Mouse (Mus musculus) liver, embryonic 14.5 days (tissue): ENCODE data around the gene Zbtb7b. TPM values are rescaled to one million over a fixed set of nuclear protein-coding genes. Genes with fewer than 3 reads are reported as not detected.

ENCODE experiments used
- ATAC-seq: fragments of 200-750 bp; cut with Nextera tagmentation; 2 replicates; pipeline ENCODE4 v1.8.0; 2017; ENCODE audit warnings: moderate number of reproducible peaks, mild to moderate bottlenecking, moderate library complexity; ENCODE audit not compliant: insufficient read depth
- DNase-seq, 3 experiments: peaks; one replicate each; pipeline ENCODE4 v3.0.0-alpha.2; 2012 to 2013; ENCODE audit warnings: low read depth in 3 of 3, low spot score in 3 of 3
- H3K27ac ChIP-seq: fragments of 300-500 bp; sonication (generic); 2 replicates; pipeline ENCODE4 v1.5.1; 2014; ENCODE audit warnings: moderate library complexity, mild to moderate bottlenecking, control low read depth, inconsistent platforms
- H3K27me3 ChIP-seq: fragments of 300-500 bp; sonication (generic); 2 replicates; pipeline ENCODE4 v1.6.1; 2014; ENCODE audit warnings: mild to moderate bottlenecking, low read length, moderate library complexity; ENCODE audit not compliant: control insufficient read depth, insufficient read depth
- H3K36me3 ChIP-seq: fragments of 300-500 bp; sonication (generic); replicated peaks from 2 replicates; pipeline ENCODE4 v1.6.1; 2014; ENCODE audit warnings: low read depth; ENCODE audit not compliant: control insufficient read depth, insufficient read depth
- H3K4me1 ChIP-seq, 2 experiments: fragments of 200-500 bp in 1 of 2; fragments of 300-500 bp in 1 of 2; sonication (generic) in 1 of 2; replicated peaks; 2 replicates each; pipeline ENCODE4 v1.6.1; 2012 to 2014; ENCODE audit warnings: antibody characterized with exemption in 1 of 2, inconsistent platforms in 1 of 2, low read length in 1 of 2; ENCODE audit not compliant: control insufficient read depth in 2 of 2, insufficient read depth in 2 of 2
- H3K4me2 ChIP-seq: fragments of 300-500 bp; sonication (generic); 2 replicates; pipeline ENCODE4 v1.6.1; 2014; ENCODE audit warnings: low read depth, mild to moderate bottlenecking, control low read depth, moderate library complexity
- H3K4me3 ChIP-seq, 2 experiments: fragments of 200-500 bp in 1 of 2; fragments of 300-500 bp in 1 of 2; sonication (generic) in 1 of 2; 2 replicates each; pipeline ENCODE4 v1.5.1; 2012 to 2014; ENCODE audit warnings: low read depth in 2 of 2, low read length in 2 of 2, mild to moderate bottlenecking in 2 of 2, control low read depth in 1 of 2, inconsistent platforms in 1 of 2, moderate library complexity in 1 of 2; ENCODE audit not compliant: insufficient read depth in 1 of 2
- H3K9ac ChIP-seq: fragments of 300-500 bp; sonication (generic); replicated peaks from 2 replicates; pipeline ENCODE4 v1.6.1; 2014; ENCODE audit warnings: mild to moderate bottlenecking, control low read depth, moderate library complexity
- H3K9me3 ChIP-seq: fragments of 300-500 bp; sonication (generic); 2 replicates; pipeline ENCODE4 v1.6.1; 2016; ENCODE audit warnings: low read length, mixed read lengths; ENCODE audit not compliant: control insufficient read depth
- CTCF ChIP-seq: IDR thresholded peaks from 2 replicates; pipeline ENCODE4 v1.5.1; 2016; ENCODE audit warnings: antibody characterized with exemption, low read depth, control low read depth
- EP300 ChIP-seq: IDR thresholded peaks from 2 replicates; pipeline ENCODE4 v1.6.1; 2016; ENCODE audit warnings: antibody characterized with exemption, low read depth
- WGBS: fragments of 180-500 bp; shearing (Covaris S2); extraction: QIAGEN DNeasy Blood & Tissue Kit; methylation state at CpG from one replicate; pipeline ENCODE4 v1.1.7; 2014; ENCODE audit not compliant: insufficient replicate concordance; 5-methylcytosine and 5-hydroxymethylcytosine counted together
- polyA plus RNA-seq, 2 experiments: library from polyadenylated mRNA; depleted of rRNA in 1 of 2; stranded (reverse) in 1 of 2; unstranded in 1 of 2; fragments of >200 nt; fragmentation: Nextera tagmentation in 1 of 2; extraction: Ambion mirVana in 1 of 2; gene quantifications; 2 replicates each; pipeline versions ENCODE4 v1.2.1 to v1.2.3; 2012 to 2014

Gene Zbtb7b
- polyA plus RNA-seq, 2 experiments = 0.95 to 6.9 TPM

DNA sequence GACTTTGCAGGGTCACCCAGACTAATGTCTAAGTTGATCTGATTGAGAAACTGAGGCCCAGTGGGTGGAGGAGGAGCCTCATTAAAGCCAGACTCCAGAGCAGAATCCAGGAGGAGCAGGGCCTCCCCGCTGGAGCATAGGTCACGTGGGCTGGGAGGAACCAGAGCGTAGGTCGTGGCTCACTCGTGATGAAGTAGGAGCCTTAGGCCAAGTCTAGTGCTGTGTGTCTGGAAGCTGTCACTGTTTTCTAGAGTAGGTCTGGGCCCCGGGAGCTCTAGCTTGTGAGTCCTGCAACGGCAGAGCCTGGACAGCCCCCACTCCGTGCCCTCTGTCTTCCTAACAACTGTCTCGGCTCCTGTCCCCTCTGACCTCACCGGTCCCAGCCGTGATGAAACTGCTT lies 27.2 kb downstream of the Zbtb7b start:
- Histone ChIP-seq H3K9ac (no peak overlapping the region), H3K27ac (no peak overlapping the region), H3K4me3 (no peak overlapping the region), H3K36me3 (no peaks in the 10 kb centered on the region), H3K4me2 (no peak overlapping the region), H3K9me3 (no peaks in the 10 kb centered on the region), H3K27me3 (no peaks in the 10 kb centered on the region), H3K4me1 (no peaks in the 10 kb centered on the region)
- 58% methylated on average over 11 of the region's 11 CpGs for WGBS
- TF ChIP-seq CTCF (no peak), EP300 (no peak)
- DNase-seq (no peak), ATAC-seq (no peak)

DNA sequence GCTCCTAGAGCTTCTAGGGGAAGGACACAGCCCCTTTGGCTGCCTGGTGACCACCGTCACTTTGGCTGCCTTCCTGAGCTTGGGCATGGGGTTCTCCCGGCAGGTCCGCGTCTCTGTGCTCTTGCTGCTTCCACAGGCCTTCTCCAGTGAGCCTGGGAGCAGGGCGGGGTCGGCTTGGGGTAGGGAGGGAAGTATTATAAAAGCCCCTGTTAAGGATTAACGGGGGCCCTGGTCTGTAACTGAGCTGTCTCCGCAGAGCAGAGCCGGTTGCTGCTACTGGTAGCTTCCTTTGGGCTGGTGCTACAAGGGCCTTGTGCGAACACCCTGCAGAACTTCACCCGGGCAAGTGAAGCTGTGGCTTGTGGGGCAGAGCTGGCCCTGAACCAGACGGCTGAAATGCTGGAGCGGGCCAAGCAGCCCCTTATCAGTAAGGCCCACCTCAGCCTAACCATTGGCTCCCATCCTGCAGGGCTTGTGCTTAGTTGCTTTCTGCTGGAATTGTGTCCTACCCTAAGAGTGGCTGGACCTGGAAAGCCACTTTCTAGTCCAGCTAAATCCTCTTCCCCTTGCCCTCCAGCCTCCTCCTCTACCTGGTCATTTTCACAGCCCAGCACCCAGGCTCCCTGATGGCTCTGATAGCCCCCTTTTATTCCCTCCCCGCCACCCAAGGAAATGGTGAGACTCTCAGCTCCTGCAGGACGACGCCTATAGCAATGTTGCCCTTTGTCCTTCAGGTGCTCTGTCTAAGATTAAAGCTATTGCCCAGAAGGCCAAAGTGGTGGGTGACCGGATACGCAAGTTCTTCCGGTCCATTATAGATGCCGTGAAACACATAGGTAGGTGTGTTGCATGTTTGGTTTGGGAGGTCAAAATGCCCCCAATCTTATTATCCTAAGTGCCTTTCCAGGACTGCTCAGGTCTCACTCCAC lies 28.8 kb downstream of the Zbtb7b start:
- H3K36me3 ChIP-seq = no peaks in the 10 kb centered on the region
- no peaks in the 10 kb centered on the region for H3K9me3 ChIP-seq
- DNase-seq (no peak), ATAC-seq (no peak)
- H3K4me1 ChIP-seq = no peaks in the 10 kb centered on the region
- H3K27ac ChIP-seq = no peak overlapping the region
- no peak for TF ChIP-seq CTCF
- TF ChIP-seq EP300 = no peak
- H3K4me2 ChIP-seq = no peak overlapping the region
- no peaks in the 10 kb centered on the region for H3K27me3 ChIP-seq
- no peak overlapping the region for H3K9ac ChIP-seq
- 66% methylated on average over 20 of the region's 20 CpGs for WGBS
- no peak overlapping the region for H3K4me3 ChIP-seq

DNA sequence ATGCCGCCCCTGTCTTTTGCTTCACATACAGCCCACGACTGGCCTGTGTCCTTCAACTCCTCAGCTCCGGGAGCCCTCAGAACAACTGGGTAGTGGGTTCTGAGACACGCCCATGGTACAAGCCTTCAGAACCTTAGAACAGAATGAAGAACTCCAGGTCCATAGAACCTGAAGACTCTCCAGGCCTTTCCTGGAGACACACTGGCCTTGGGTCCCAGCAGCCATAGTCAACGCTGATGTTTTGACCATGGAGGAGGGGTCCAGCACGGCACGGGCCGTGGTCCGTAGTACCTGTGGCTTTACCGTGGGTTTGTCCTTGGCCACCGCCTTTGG lies 29.5 kb downstream of the Zbtb7b start, which contains the start of gene Dcst1:
Gene Dcst1, minus strand, starts transcription at position 101 of the 333 bp plus-strand sequence.
- Histone ChIP-seq H3K9me3 (no peaks in the 10 kb centered on the region), H3K9ac (no peak within 1 kb of the TSS), H3K36me3 (no peaks in the 10 kb centered on the region), H3K4me2 (no peak within 1 kb of the TSS), H3K27ac (no peak within 1 kb of the TSS), H3K4me3 (no peak within 1 kb of the TSS), H3K4me1 (no peaks in the 10 kb centered on the region), H3K27me3 (no peaks in the 10 kb centered on the region)
- WGBS = 73% methylated on average over 11 of the region's 11 CpGs
- no peak for ATAC-seq
- no peak for TF ChIP-seq CTCF
- no peak for DNase-seq

DNA sequence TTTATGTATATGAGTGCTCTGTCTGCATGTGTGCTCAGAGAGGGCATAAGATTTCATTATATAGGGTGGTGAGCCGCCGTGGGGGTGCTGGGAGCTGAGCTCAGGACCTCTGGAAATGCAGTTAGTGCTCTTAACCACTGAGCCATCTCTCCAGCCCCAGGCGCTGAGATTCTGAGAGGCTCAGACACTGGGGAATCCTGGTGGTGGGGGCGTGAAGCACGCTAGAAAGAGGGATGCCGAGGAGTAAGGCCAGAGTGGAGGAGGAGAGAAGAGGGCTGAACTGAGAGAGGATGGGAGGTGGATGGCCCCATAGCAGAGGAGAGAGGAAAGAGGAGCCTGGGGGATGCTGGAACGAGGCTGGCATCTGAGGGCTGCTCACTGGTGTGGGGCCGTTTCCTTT lies 29.9 kb downstream of the Zbtb7b start:
- WGBS = 66% methylated on average over 8 of the region's 8 CpGs
- no peaks in the 10 kb centered on the region for H3K4me1 ChIP-seq
- H3K4me3 ChIP-seq = no peak overlapping the region
- H3K4me2 ChIP-seq = no peak overlapping the region
- no peaks in the 10 kb centered on the region for H3K36me3 ChIP-seq
- no peaks in the 10 kb centered on the region for H3K27me3 ChIP-seq
- H3K9me3 ChIP-seq = no peaks in the 10 kb centered on the region
- TF ChIP-seq CTCF = no peak
- ATAC-seq (no peak), DNase-seq (no peak)
- H3K27ac ChIP-seq = no peak overlapping the region
- no peak overlapping the region for H3K9ac ChIP-seq

DNA sequence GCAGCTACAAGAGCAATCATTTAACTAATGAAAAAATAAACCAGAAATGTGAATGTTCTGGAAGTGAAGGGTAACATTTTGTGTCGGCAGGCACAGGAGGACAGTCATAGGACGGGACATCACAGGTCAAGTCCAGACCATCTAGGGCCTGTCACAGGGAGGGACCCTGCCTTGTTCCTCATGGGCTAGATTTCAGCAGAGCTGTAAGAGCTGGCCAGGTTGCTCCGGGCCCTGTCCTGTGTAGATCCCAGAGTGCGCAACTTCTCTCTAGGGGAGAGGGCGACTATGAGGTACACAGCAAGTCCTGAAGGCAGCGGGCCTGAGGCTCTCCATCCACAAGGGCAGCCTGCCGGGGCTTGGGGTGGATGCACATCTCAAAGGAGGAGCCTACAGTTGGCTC lies 32.9 kb downstream of the Zbtb7b start, which contains the start of gene Dcst2:
Gene Dcst2, plus strand, starts transcription at position 301 of the 400 bp plus-strand sequence.
- Histone ChIP-seq H3K4me1 (no peaks in the 10 kb centered on the region), H3K36me3 (no peaks in the 10 kb centered on the region), H3K9me3 (no peaks in the 10 kb centered on the region), H3K27ac (no peak within 1 kb of the TSS), H3K9ac (no peak within 1 kb of the TSS), H3K4me3 (no peak within 1 kb of the TSS), H3K27me3 (no peaks in the 10 kb centered on the region), H3K4me2 (no peak within 1 kb of the TSS)
- no peak for DNase-seq
- no peak for TF ChIP-seq EP300
- ATAC-seq = no peak
- WGBS = 68% methylated on average over 7 of the region's 7 CpGs
